Mouse (Mus musculus) spleen, adult 12 weeks (tissue): Measurements from ENCODE around the gene Gng13.

Experiments
- DNase-seq: peaks from one replicate; pipeline ENCODE4 v3.0.0; 2022; ENCODE audit warnings: low spot score

Gng13 gene

DNA sequence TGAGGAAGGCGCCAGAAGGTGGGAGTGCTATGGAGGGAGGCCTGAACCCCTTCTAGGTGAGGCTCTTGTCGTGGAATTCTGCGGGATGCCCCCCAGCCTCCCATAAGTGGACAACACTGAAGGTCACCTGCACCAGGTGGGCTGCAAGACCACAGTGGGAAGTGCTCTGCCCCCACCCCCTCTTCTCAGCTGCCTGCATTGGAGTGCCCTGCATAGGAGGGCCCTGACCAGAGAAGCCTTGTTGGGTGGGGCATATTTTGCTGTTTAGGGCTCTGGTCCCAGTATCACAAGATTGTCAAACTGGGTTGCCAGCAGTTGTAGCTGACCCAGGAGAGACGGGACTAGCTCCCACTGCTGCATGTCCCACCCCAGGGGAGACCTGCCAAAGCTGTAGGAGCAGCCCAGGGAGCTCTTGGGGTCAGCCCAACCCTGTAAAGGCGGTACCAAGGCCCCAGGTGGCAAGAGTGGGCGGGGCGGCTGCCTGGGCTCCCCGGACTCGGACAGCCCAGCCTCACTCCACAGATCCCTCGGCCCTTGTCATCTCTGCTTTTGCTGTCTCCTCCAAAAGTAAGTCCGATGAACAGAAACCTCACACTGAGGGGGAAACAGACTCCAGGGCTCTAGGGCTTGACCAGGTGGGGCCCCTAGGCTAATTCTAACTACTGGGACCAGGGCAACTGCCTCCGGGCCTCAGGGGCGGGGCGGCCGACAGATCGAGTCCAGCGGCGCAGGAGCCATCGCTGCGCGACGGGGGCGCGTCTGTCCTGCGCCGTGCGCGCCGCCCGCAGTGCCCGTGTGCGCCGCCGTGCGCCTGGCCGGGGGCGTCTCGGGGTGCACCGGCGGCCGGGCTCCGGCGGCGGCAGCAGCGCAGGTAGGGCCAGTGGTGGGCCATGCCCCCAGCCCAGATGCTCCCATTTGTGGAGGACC lies at the start of gene Gng13:
Gene Gng13 (plus strand): TSS at position 461 of the 927 bp plus-strand sequence.
- no peak for DNase-seq

DNA sequence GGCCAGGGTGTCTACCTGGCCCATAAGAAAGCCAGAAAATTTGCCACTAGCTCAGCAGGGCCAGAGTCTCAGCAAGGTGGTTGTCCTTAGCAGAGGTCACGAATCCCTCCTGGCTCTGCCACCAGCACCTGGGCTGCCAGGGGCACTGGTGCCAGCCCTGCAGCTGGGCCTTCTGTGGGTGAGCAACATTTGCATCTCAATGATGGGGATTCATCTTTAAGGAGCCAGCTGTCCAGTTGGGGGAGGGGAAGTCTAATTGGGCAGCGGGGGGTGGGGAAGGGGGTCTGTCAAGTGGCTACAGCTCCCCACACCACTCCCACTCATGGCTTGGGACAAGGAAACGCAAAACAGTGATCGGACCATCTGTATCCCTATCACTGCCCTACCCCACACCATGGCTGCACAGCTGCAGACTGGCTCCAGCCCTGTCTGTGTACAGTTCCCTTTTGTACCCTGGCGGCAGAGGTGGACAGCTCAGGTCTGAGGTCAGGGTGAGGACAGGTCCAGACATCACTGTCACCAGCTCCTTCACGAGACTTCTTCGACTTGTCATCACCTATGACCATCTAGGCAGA lies 48.4 kb upstream of the Gng13 start:
- no peak for DNase-seq

DNA sequence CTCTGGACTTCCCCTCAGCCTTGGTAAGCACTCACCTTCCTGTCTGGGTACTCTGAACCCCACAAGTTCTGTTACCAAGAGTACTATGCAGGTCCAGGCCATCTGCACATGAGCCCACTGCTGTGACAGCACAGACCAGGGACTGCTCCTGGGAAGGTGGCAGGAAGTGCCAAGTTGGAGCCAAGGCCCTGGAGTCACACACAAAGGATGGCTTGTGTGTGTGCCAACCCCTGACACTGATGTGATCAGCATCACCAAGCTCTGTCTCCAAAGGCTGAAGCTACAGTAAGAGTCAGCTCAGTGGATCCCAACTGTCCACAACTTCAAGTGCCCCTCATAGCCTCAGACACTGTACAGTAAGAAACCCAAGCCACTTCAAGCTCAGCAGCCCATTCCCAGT lies 44.0 kb upstream of the Gng13 start:
- DNase-seq = no peak

DNA sequence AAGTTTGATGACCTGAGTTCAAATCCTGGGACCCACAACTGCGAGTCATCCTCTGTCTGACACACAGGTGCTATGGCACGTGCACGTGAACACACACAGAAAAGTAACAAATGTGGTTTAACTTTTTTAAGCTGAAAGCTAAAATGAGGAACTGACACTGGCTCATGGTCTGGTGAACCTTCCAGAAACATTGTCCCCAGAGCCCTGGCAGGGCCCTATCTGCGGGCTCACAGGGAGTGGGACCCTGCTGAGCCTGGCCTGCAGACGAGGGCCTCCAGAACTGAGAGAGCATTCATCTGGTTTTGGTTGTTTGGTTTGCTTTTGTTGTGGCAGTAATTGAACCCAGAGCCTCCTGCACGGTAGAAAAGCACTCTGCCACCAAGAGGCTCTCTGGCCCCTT lies 39.0 kb upstream of the Gng13 start:
- DNase-seq = no peak

DNA sequence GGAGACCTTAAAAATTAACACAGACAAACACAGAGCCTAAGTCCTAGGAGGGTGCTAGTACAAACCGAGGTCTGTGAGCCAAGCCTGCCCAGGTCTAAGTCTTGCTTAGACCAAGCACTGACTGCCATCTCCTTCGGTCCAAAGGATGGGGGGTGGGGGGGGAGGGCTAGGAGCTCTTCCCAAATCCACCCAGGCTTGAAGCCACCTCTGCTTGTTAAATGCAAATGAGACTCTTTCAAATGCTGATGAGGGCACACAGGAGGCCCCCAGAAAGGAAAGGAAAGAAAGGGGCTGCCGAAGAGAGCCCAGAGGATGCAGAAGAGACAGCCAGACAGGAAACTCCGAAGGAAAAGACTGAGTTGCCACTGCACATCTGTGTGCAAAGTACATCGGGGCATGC lies 37.2 kb upstream of the Gng13 start:
- DNase-seq = no peak

DNA sequence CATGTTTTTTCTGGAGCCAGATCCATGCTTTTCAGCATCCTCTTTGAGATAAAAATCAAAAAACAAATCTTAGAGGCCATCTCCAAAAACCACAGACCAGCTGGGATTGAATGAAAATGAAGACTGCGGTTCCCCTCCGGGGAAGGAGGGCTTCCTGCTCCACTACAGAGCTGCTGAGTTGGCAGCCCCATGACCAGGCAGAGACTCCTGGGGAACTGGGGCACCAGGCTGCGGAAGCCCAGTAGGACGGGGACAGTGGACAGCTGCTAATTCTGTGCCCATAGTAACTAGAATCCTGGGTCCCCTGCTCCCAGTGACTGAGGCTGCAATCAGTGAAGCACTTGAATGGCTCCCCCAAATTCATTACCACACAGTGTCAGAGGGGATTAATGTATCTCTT lies 35.3 kb upstream of the Gng13 start:
- no peak for DNase-seq

DNA sequence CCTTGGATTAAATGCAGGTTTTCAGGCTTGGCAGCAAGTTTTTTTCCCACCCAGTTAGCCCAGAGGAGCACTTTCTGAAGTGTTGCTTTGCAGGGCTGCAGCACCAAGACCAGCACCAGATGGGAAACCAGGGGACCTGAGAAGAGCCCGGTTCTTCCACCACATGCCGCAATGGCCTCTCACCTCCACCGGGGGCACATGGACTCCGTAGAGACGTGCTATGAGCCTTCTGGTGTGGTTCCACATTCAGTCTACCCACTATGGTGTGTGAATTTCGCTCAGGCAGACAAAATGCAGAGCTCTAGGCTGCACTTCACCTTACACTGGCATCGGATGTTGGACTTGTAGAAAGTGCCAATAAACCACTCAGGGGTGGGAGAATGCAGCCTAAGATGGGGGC lies 30.6 kb upstream of the Gng13 start:
- DNase-seq = no peak

DNA sequence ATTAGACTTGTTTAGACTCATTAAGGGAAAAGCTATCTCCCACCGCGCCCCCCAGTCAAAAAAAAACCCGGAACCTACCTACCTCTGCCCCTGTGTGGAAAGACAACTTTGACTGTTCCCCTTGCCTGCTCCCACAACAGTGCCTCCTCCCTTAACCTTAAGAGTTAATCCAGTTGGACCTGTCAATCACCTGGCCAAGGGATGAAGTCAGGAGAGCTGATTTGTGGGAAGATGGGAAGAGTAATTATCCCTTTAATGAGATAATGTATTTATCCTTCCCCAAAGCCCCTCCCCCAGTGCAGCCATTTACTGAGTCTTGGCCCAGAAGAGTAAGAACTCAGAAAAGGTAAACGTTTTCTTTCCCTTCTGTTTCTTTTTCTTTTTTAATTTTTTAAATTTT lies 28.0 kb upstream of the Gng13 start:
- no peak for DNase-seq

DNA sequence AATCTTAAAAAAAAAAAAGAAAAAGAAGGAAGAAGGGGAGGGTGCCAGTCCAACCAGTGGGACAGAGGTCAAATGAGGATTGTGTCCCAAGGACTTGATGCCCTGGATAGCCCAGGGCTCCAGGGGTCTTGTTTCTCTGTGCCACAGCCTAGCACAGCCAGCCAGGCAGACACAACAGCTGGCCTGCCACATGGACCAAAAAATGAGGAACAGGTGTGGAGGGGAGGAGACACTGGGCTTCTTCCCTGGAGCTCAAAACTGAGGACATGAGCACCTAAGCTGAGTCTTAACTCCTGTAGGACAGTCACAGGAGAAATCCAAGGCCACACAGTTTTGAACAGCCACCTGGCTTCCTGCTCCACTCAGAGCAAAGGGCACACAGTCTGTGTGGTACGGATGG lies 20.7 kb upstream of the Gng13 start:
- DNase-seq = no peak

DNA sequence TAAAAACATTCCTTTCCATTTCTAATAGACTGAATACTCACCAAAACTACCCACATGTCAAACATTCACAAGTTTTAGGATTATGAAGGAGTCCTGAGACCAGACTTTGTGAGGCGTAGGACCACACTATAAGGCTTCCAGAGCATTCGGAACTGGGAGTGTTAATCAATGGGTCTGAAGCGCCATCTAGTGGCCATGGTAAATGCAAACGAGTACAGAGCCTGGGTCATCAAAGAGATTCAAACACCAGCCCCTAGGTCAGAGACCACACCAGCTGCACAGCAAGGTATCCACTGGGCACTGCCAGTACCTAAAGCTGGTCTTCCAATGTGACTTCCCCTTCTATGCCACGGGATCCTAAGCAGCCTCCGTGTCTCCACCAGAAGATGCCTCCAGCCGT lies 18.5 kb upstream of the Gng13 start:
- peak; percentile 36 for DNase-seq

DNA sequence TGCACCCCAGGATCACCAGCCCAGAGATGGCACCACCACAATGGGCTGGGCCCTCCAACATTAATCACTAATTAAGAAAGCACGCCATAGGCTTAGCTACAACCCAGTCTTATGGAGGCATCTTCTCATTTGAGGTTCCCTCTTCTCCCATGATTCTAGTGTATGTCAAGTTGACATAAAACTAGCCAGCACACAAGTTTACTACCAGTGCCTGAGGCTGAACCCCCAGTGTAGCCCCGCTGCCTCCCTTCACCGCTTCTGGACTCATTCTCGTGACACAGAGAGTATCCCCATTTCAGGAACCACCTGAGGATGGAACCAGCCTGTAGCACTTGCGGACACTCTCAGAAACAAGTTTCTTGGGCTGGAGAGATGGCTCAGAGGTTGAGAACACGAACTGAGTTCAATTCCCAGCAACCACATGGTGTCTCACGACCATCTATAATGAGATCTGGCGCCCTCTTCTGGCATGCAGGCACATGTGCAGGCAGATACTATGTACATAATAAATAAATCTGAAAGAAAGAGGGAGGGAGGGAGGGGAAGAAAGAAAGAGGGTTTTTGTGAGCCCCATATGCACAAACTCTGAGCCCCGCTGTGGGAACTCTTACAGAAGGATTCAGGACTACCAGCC lies 16.0 kb upstream of the Gng13 start:
- DNase-seq = no peak

DNA sequence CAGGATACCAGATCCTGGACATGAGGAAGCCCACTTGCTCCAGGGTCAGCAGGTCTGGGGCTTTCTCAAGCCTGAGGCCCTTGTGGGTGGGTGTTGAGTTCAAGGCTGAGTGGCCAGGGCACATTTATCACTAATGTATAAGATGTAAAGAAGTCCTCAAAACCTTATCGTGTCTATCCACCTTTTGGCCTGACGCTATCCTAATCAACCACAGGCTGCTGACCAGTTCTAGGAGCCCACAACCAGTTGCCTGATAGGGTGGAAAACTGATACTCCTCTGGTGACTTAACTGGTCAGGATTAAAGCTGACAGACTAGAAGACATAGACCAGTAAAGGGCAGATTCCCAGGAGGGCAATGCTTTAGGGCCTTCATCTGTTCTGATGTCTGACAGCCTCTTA lies 7.0 kb upstream of the Gng13 start:
- no peak for DNase-seq

DNA sequence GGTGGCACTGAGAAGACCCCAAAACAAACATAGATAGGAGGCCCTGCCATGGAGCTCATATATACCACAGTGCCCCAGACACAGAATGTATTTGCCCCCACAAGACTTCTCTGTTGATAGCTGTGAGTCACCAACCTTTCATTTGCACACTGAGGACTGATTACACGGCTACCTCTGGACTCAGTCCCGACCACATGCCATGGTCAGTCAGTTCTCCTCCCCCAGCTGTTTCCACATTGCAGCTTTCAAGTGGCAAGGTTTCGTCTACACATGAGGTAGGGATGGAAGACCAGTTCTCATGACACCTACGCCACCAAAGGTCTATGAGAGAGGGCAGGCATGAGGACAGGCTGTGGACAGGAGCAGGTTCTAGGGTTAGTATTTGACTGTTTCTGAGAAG lies 5.8 kb upstream of the Gng13 start:
- DNase-seq = no peak

DNA sequence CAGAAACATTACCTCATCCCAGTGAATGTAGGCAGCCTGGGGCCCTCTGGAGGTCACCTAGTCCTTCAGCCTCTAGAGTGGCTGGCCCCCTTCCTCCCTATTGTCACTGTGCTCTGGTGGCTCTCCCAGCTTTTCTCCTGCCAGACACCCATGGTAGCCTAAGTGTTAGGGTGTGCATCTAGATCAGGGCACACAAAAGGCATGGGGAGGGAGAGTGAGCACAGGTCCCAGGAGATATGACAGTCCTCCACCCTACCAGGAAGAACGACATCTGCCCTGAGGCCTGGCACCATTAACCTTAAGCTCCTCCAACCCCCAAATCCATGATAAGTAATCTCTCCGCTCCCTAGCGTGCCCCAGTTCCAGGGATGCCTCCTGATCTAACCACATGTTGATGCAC lies 1.3 kb upstream of the Gng13 start:
- no peak for DNase-seq

DNA sequence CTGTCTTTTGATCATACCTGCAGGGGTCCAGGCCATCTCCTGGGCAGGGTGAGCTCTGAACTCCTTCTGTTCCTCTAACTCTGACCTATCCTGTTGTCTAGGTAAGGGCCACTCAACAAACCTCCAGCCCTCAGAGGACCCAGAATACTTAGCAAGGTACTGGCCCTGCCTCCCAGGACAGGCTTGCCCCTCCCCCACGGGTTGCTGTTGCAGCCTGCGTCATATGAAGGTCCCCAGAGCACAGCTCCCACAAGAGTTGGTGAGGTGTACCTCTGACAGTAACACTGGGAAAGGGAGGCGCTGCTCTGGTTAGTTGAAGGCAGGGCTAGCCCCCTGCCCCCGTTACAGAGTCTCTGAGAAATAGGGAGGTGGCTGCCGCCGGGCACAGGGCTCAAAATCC lies 841 bp upstream of the Gng13 start:
- no peak for DNase-seq

DNA sequence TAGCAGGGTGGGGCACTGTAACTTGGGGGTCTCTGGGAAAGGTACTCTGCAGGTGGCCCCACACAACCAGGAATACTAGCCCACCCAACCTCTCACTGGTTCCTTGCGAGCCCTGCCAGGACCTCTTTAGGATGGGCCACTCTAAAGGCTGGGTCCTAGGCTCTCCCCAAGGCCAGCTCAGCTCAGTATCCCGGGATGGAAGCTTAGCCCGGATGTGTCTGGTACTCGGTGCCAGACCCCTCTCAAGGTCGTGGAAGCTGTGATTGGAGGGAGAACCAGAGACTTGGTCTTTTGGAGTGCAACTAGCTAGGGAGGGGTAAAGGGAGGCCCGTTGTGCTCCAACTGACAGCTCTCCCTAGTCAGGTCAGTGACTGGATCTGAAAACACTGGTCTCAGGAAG lies 720 bp downstream of the Gng13 start:
- no peak for DNase-seq

DNA sequence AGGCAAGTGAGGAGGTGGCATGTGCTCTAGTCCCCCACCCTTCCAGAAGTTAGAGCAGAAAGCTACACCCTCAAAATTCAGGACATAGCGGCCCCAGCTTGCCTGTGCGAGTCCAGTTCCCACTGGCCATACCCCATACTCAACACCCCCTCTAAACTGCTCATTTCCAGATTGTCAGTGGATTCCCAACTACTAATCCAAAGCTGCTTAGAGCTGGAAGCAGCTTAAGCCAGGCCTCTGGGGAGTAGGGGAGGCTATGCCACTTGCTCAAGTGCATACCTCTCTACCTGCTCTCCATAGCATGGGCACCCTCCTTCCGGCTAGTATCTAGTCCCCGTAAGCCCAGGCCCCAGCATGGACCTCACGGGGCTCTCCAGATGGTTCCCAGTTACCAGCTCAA lies 4.5 kb downstream of the Gng13 start:
- no peak for DNase-seq

DNA sequence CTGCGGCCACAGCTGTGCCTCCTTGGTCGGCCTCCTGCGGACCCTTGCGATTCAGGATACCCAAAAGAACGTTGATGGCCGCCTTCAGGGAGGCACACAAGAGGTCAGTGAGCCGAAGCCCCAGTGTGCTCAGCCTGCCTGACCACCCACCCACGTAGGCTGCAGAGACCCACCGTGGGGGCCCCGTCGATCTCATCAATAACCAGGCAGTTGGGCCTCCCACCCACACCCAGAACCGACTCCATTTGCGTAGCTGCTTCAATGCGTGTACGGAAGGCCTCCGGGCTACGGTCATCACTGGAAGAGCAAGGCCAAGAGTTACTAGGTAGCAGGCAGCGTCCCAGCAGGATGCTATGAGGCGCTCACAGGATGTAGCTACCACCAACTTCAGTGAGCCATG lies 6.5 kb downstream of the Gng13 start:
- no peak for DNase-seq

DNA sequence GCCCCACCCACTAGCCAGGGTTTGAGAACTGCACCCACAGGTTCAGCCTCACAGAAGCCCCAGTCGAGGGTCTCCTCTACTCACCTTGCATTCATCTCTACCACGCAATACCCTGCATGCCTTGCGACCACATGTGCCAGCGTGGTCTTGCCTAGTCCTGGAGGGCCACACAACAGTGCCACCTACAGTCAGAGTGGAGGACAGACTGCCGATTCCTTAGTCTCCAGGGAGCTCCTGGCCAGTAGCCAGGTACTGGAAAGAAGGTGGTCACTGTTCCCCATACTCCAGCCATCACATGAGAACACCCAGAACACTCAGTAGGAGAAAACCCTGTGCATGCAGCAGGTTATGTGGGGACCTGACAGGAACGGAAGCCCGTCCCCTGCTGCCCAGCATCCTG lies 6.9 kb downstream of the Gng13 start:
- DNase-seq = no peak

DNA sequence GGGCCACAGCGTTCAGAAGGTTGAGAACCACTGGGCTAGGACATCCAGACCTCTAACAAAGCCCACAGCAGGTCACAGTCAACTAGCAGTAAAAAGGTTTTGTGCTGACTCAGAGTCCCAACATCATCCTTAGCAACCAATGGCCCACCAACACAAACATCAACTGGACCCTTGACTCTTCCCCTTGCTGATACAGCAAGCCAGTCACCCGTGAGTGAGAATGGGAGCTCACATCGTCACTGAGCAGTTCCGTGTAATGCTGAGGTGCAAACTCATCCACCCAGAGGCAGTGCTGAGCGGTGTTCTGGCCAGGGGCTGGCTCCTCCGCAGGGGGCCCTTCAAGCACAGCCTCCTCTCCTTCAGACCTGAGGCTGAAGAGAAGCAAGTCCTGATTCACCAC lies 8.3 kb downstream of the Gng13 start:
- no peak for DNase-seq

DNA sequence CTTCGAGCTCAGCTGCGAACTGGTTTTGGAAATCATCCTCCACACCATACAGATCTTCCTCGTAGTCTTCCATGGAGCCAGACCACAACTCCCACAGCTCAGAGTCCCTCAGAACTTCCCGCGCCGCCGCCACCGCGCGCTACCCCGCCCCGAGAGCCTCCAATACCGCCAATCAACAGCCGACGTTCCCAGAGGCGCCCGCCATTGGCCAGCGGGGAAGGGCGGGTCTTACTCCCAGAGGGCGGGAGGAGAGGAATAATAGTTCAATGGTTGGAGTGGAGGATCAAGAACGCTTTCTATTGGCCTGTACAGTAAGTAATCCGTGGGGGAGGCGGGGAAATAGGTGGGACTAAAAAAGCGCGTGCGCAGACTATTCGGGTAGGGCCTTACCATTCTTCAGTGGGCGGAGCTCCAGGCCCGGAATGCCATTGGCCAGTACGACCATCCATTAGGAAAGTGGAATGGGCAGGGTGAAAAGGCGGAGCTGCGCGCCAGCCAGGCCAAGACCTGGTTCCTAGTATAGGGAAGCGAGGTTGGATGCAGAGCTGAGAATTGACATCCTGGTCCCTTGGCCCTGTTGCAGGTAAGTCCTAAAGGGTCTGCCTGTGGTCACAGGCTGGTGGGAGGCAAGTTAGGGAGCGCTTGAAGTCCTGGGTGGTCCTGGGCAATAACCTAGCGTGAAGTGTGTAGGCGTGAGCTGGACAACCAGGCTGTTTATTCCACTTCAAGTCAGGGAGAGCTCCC lies 10.5 kb downstream of the Gng13 start, which contains the start of the genes Chtf18 and Rpusd1:
Gene Chtf18 (minus strand): TSS at position 155 of the 744 bp plus-strand sequence.
Gene Rpusd1 (plus strand): TSS at position 406 of the 744 bp plus-strand sequence.
- peak; percentile 98 for DNase-seq

DNA sequence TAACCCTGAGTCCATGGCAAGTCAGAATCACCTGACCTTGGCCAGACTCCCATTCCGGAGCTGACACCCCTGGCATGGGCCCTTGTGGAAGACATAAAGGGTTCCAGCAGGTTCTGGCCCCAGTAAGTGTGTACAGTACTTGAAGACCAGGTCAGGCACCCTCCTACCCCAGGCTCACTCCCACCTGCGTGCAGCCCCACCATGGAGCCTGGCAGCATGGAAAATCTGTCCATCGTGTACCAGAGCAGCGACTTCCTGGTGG lies 11.0 kb downstream of the Gng13 start:
- DNase-seq = no peak

DNA sequence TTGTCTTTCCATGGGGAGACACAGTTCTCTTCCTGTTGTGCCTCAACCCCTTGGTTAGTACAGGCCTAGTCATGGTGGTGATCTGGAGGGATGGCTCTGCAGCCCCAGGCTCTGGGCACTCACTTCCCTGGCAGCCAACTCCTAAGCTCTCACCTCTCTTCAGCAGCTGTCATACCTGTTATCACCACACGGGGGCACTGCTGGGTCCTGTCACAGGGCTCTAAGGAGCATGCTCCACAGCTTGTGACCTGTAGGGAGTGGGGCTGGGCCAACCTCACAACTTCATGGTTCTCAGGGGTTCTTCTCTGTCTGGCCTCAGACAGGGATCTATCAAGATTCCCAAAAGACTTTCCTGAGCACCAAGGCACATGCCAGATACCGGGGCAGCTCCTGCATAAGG lies 15.1 kb downstream of the Gng13 start:
- DNase-seq = no peak
